Mouse (Mus musculus) liver, adult 2 months (tissue): ENCODE data around the gene Rangrf.

Experiments used
- CTCF ChIP-seq: fragments of 200-500 bp; IDR thresholded peaks from 2 replicates; pipeline ENCODE4 v1.5.1; 2011; ENCODE audit warnings: low read depth, low read length, control low read depth
- POLR2A ChIP-seq: fragments of 200-500 bp; IDR thresholded peaks from 2 replicates; pipeline ENCODE4 v1.6.1; 2011; ENCODE audit warnings: low read length, control low read depth; ENCODE audit not compliant: insufficient read depth; ENCODE audit errors: extremely low read depth

GRCm38 (mm10) chr11:68947542-68947993 lies 27.4 kb downstream of the Rangrf start:
- TF ChIP-seq POLR2A (no peak), CTCF (no peak)
